Mouse (Mus musculus): Measurements from ENCODE around the gene H2afv.

- TF ChIP-seq CTCF (IDR thresholded peaks at IDR 0.05; ENCODE audit: control insufficient read depth, insufficient read depth, insufficient read length) (no peak), MAX (IDR thresholded peaks at IDR 0.05) (no peak), FOSL1 (IDR thresholded peaks at IDR 0.05; ENCODE audit: insufficient read depth, low read length, poor library complexity, severe bottlenecking) (no peak), CEBPB (IDR thresholded peaks at IDR 0.05; ENCODE audit: low read depth) (no peak), MYOG (IDR thresholded peaks at IDR 0.05; ENCODE audit: control insufficient read depth, extremely low read depth, insufficient read length) (no peak), USF1 (IDR thresholded peaks at IDR 0.05; ENCODE audit: low read depth) (no peak)
Measured at GRCm38 (mm10) chr11:6404699-6405566, 39.3 kb downstream of the H2afv start.
